Mouse (Mus musculus) stomach, postnatal 0 days (tissue): Measurements from ENCODE around the gene Dzip1l. TPM values are rescaled to one million over a fixed set of nuclear protein-coding genes. Genes with fewer than 3 reads are reported as not detected.

Source experiments
- ATAC-seq: fragments of 200-750 bp; cut with Nextera tagmentation; 2 replicates; pipeline ENCODE4 v1.8.0; 2017; ENCODE audit not compliant: low FRiP score, low TSS enrichment
- DNase-seq: peaks from one replicate; pipeline ENCODE4 v3.0.0-alpha.2; 2016; ENCODE audit warnings: low spot score
- H3K27ac ChIP-seq: fragments of 300-500 bp; sonication (generic); replicated peaks from 2 replicates; pipeline ENCODE4 v1.5.1; 2014; ENCODE audit warnings: mild to moderate bottlenecking, control low read depth
- H3K27me3 ChIP-seq: fragments of 300-500 bp; sonication (generic); 2 replicates; pipeline ENCODE4 v1.6.1; 2014; ENCODE audit warnings: low read length; ENCODE audit not compliant: control insufficient read depth, insufficient read depth
- H3K36me3 ChIP-seq: fragments of 300-500 bp; sonication (generic); 2 replicates; pipeline ENCODE4 v1.6.1; 2014; ENCODE audit warnings: low read length, mixed read lengths; ENCODE audit not compliant: control insufficient read depth, insufficient read depth
- H3K4me1 ChIP-seq: fragments of 300-500 bp; sonication (generic); replicated peaks from 2 replicates; pipeline ENCODE4 v1.6.1; 2014; ENCODE audit warnings: antibody characterized with exemption; ENCODE audit not compliant: control insufficient read depth, insufficient read depth
- H3K4me2 ChIP-seq: fragments of 300-500 bp; sonication (generic); replicated peaks from 2 replicates; pipeline ENCODE4 v1.6.1; 2014; ENCODE audit warnings: low read depth, mild to moderate bottlenecking, control low read depth, moderate library complexity
- H3K4me3 ChIP-seq: fragments of 300-500 bp; sonication (generic); 2 replicates; pipeline ENCODE4 v1.5.1; 2014; ENCODE audit warnings: low read depth, low read length, control low read depth
- H3K9ac ChIP-seq: fragments of 300-500 bp; sonication (generic); 2 replicates; pipeline ENCODE4 v1.6.1; 2014; ENCODE audit warnings: mild to moderate bottlenecking, low read length, control low read depth, mixed read lengths
- H3K9me3 ChIP-seq: fragments of 300-500 bp; sonication (generic); 2 replicates; pipeline ENCODE4 v1.6.1; 2016; ENCODE audit warnings: low read length; ENCODE audit not compliant: control insufficient read depth
- CTCF ChIP-seq: IDR thresholded peaks from 2 replicates; pipeline ENCODE4 v1.5.1; 2016; ENCODE audit warnings: antibody characterized with exemption, low read depth, mild to moderate bottlenecking, moderate library complexity
- EP300 ChIP-seq: optimal IDR thresholded peaks from 2 replicates; pipeline ENCODE3; 2016; ENCODE audit warnings: antibody characterized with exemption
- WGBS: fragments of 180-500 bp; shearing (Covaris S2); extraction: QIAGEN DNeasy Blood & Tissue Kit; methylation state at CpG from one replicate; pipeline ENCODE4 v1.1.7; 2014; 5-methylcytosine and 5-hydroxymethylcytosine counted together
- polyA plus RNA-seq: library from polyadenylated mRNA; unstranded; fragments of >200 nt; fragmentation: Nextera tagmentation; extraction: Ambion mirVana; gene quantifications from 2 replicates; pipeline ENCODE4 v1.2.1, GENCODE M21; 2015

The Dzip1l gene
- polyA plus RNA-seq, 1 experiment from 2014 or later, result 8.6 TPM

- Histone ChIP-seq H3K4me1 (no peaks in the 10 kb centered on the region), H3K27ac (0 out of 2 replicates have a peak overlapping the region, but pooled peaks have one; percentile 30), H3K4me3 (no peak overlapping the region), H3K9me3 (no peaks in the 10 kb centered on the region), H3K9ac (no peak overlapping the region), H3K4me2 (0 out of 2 replicates have a peak overlapping the region, but pooled peaks have one; percentile 5), H3K27me3 (no peaks in the 10 kb centered on the region), H3K36me3 (peaks cover 12% of the 10 kb centered on the region)
- DNase-seq, result no peak
- ATAC-seq, result no peak
- WGBS, result 53% methylated on average over 16 of the region's 16 CpGs
- TF ChIP-seq EP300 (no peak), CTCF (peak; percentile 44)
These were observed 32.4 kb downstream of the Dzip1l start for GRCm38 (mm10) chr9:99661606-99662166.

GRCm38 (mm10) chr9:99662406-99662805 is 33.1 kb downstream of the Dzip1l start:
- H3K36me3 ChIP-seq, result peaks cover 12% of the 10 kb centered on the region
- ATAC-seq (peak; percentile 28; the same call in 1 of the 2 replicates), DNase-seq (peak; percentile 85)
- H3K9me3 ChIP-seq, result no peaks in the 10 kb centered on the region
- no peak overlapping the region for H3K27ac ChIP-seq
- H3K4me2 ChIP-seq, result no peak overlapping the region
- no peak overlapping the region for H3K9ac ChIP-seq
- no peak for TF ChIP-seq EP300
- peak; percentile 91 for TF ChIP-seq CTCF
- 27% methylated on average over 7 of the region's 7 CpGs for WGBS
- no peaks in the 10 kb centered on the region for H3K4me1 ChIP-seq
- H3K4me3 ChIP-seq, result no peak overlapping the region
- no peaks in the 10 kb centered on the region for H3K27me3 ChIP-seq

GRCm38 (mm10) chr9:99662887-99663286 is 33.6 kb downstream of the Dzip1l start:
- ATAC-seq (no peak), DNase-seq (no peak)
- Histone ChIP-seq H3K4me1 (no peaks in the 10 kb centered on the region), H3K4me3 (no peak overlapping the region), H3K27ac (no peak overlapping the region), H3K9ac (no peak overlapping the region), H3K9me3 (no peaks in the 10 kb centered on the region), H3K27me3 (no peaks in the 10 kb centered on the region), H3K36me3 (peaks cover 12% of the 10 kb centered on the region), H3K4me2 (no peak overlapping the region)
- 91% methylated on average over 10 of the region's 10 CpGs for WGBS
- TF ChIP-seq EP300, result no peak
- TF ChIP-seq CTCF, result no peak

GRCm38 (mm10) chr9:99667596-99667995 is 38.3 kb downstream of the Dzip1l start:
- Histone ChIP-seq H3K9ac (no peak overlapping the region), H3K36me3 (peaks cover 13% of the 10 kb centered on the region), H3K27ac (no peak overlapping the region), H3K4me1 (no peaks in the 10 kb centered on the region), H3K4me2 (no peak overlapping the region), H3K9me3 (no peaks in the 10 kb centered on the region), H3K4me3 (no peak overlapping the region), H3K27me3 (no peaks in the 10 kb centered on the region)
- 74% methylated on average over 8 of the region's 8 CpGs for WGBS
- no peak for DNase-seq
- no peak for TF ChIP-seq CTCF
- no peak for TF ChIP-seq EP300
- no peak for ATAC-seq

GRCm38 (mm10) chr9:99671603-99672002 is 42.3 kb downstream of the Dzip1l start:
- peak; percentile 61 for TF ChIP-seq CTCF
- TF ChIP-seq EP300, result no peak
- H3K4me2 ChIP-seq, result no peak overlapping the region
- no peak for ATAC-seq
- 35% methylated on average over 2 of the region's 2 CpGs for WGBS
- no peak overlapping the region for H3K9ac ChIP-seq
- H3K9me3 ChIP-seq, result no peaks in the 10 kb centered on the region
- no peak for DNase-seq
- no peak overlapping the region for H3K4me3 ChIP-seq
- no peaks in the 10 kb centered on the region for H3K4me1 ChIP-seq
- H3K27me3 ChIP-seq, result no peaks in the 10 kb centered on the region
- no peak overlapping the region for H3K27ac ChIP-seq
- peaks cover 5% of the 10 kb centered on the region; the same call in 1 of the 2 replicates for H3K36me3 ChIP-seq

- H3K4me1 ChIP-seq, result no peaks in the 10 kb centered on the region
- H3K27me3 ChIP-seq, result no peaks in the 10 kb centered on the region
- no peak overlapping the region for H3K27ac ChIP-seq
- 90% methylated on average over 3 of the region's 3 CpGs for WGBS
- no peak overlapping the region for H3K4me2 ChIP-seq
- H3K9me3 ChIP-seq, result no peaks in the 10 kb centered on the region
- no peaks in the 10 kb centered on the region for H3K36me3 ChIP-seq
- ATAC-seq (no peak), DNase-seq (no peak)
- no peak overlapping the region for H3K9ac ChIP-seq
- H3K4me3 ChIP-seq, result no peak overlapping the region
- TF ChIP-seq CTCF (no peak), EP300 (no peak)
These were observed 46.4 kb downstream of the Dzip1l start for GRCm38 (mm10) chr9:99675714-99676113.
